Mouse (Mus musculus): ENCODE results near the gene Oit3. TPM values are rescaled to one million over a fixed set of nuclear protein-coding genes. Genes with fewer than 3 reads are reported as not detected.
"Not testable (repeated sequence)": the region's sequence is repeated elsewhere in the genome, so short reads cannot be mapped to it uniquely, and the experiment has no call there.

Gene Oit3
- polyA plus RNA-seq, 1 experiment from 2014 or later, result 1.9 TPM

DNA sequence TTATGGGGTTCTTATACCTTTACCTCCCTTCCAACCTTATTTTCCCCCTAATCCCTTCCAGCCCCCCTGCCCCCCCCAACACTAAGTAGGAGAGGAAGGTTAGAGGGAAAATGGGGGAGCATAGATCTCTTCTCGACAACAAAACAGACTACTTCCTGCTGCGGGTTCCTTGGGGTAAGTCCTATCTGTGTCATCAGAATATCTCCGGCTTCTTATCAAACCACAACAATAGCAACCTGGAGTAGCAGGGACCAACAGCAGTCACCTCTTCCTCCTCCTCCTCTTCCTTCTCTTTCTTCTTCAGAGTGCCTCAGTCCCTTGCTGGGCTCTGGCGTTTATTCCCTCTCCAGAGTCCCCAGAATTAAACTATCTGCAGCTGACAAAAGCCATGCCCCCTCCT, 49.7 kb downstream of the Oit3 start:
- Histone ChIP-seq H3K9ac (ENCODE audit: low read depth, low read length) (no peak overlapping the region), H3K27ac (ENCODE audit: low read depth, low read length) (no peak overlapping the region), H3K36me3 (ENCODE audit: control insufficient read depth, insufficient read depth, low read length) (no peaks in the 10 kb centered on the region), H3K4me2 (replicated peaks; ENCODE audit: low read depth, low read length) (no peak overlapping the region), H3K4me3 (ENCODE audit: low read length) (no peak overlapping the region), H3K27me3 (ENCODE audit: control insufficient read depth, insufficient read depth, low read length) (no peaks in the 10 kb centered on the region), H3K9me3 (ENCODE audit: control insufficient read depth, low read length) (peaks cover 9% of the 10 kb centered on the region), H3K4me1 (ENCODE audit: control insufficient read depth, insufficient read depth, low read length) (no peaks in the 10 kb centered on the region)
- no peak for ATAC-seq (ENCODE audit: low FRiP score, low TSS enrichment)
- 54% methylated on average over 4 of the region's 4 CpGs for WGBS

DNA sequence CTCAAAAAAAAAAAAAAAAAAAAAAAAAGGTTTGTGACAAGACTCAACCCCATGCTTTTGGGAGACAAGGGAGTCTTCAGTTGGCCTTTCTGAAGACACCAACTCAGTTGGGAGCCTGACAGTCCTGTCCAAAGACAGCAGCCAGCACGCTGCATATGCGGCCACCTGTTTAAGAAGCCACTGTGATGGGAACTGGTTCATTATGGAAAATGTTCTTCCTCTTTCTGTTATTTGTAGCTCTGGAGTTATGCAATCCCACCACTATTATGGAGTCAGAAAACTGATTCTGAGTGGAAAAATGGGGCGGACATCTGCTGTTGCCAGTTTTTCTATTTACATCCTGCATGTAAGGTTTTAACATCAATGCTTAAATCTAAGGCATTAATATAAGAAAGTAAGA, 51.9 kb downstream of the Oit3 start:
- no peak for ATAC-seq (ENCODE audit: low FRiP score, low TSS enrichment)

DNA sequence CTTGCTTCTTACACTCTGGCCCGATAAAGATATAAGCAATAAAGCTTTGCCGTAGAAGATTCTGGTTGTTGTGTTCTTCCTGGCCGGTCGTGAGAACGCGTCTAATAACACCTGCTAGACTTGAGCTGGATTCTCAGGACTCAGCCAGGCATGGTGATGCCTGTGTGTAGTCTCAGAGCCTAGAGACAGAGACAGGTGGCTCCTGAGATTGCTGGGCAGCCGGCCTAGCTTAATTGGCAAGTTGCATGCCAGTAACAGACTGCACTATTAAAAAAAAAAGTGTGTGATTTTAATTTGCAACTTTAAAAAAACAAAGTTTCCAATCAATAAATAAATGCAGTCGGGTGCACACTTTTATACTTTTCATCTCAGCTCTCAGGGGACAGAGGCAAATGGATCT, 54.6 kb downstream of the Oit3 start:
- Histone ChIP-seq H3K4me3 (ENCODE audit: low read length) (no peak overlapping the region), H3K27ac (ENCODE audit: low read depth, low read length) (no peak overlapping the region), H3K4me1 (ENCODE audit: control insufficient read depth, insufficient read depth, low read length) (no peaks in the 10 kb centered on the region), H3K36me3 (ENCODE audit: control insufficient read depth, insufficient read depth, low read length) (no peaks in the 10 kb centered on the region), H3K9ac (ENCODE audit: low read depth, low read length) (no peak overlapping the region), H3K27me3 (ENCODE audit: control insufficient read depth, insufficient read depth, low read length) (no peaks in the 10 kb centered on the region), H3K4me2 (replicated peaks; ENCODE audit: low read depth, low read length) (no peak overlapping the region), H3K9me3 (ENCODE audit: control insufficient read depth, low read length) (peaks cover 9% of the 10 kb centered on the region)
- ATAC-seq (ENCODE audit: low FRiP score, low TSS enrichment), result no peak
- WGBS, result 81% methylated on average over 7 of the region's 8 CpGs

More for the DNA sequence above, 51.9 kb downstream of the Oit3 start:
- no peak overlapping the region for H3K27ac ChIP-seq (ENCODE audit: low read depth, low read length)
- H3K4me3 ChIP-seq (ENCODE audit: low read length), result no peak overlapping the region
- peaks cover 9% of the 10 kb centered on the region for H3K9me3 ChIP-seq (ENCODE audit: control insufficient read depth, low read length)
- H3K4me1 ChIP-seq (ENCODE audit: control insufficient read depth, insufficient read depth, low read length), result no peaks in the 10 kb centered on the region
- 98% methylated on average over 3 of the region's 3 CpGs for WGBS
- no peaks in the 10 kb centered on the region for H3K27me3 ChIP-seq (ENCODE audit: control insufficient read depth, insufficient read depth, low read length)
- no peak overlapping the region for H3K4me2 ChIP-seq (replicated peaks; ENCODE audit: low read depth, low read length)
- H3K9ac ChIP-seq (ENCODE audit: low read depth, low read length), result no peak overlapping the region
- H3K36me3 ChIP-seq (ENCODE audit: control insufficient read depth, insufficient read depth, low read length), result no peaks in the 10 kb centered on the region

DNA sequence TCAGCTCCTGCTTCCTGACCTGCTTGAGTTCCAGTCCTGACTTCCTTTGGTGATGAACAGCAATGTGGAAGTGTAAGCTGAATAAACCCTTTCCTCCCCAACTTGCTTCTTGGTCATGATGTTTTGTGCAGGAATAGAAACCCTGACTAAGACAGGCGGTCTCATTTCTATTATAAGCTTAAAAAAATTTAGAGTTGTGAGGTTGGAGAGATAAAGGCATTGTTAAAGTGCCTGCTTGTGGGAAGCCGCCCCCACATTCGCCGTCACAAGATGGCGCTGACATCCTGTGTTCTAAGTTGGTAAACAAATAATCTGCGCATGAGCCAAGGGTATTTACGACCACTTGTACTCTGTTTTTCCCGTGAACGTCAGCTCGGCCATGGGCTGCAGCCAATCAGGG, 60.0 kb downstream of the Oit3 start:
- H3K4me3 ChIP-seq (ENCODE audit: low read length); H3K4me1 ChIP-seq (ENCODE audit: control insufficient read depth, insufficient read depth, low read length); H3K27ac ChIP-seq (ENCODE audit: low read depth, low read length); ATAC-seq (ENCODE audit: low FRiP score, low TSS enrichment); H3K4me2 ChIP-seq (replicated peaks; ENCODE audit: low read depth, low read length); H3K27me3 ChIP-seq (ENCODE audit: control insufficient read depth, insufficient read depth, low read length); H3K9me3 ChIP-seq (ENCODE audit: control insufficient read depth, low read length); H3K9ac ChIP-seq (ENCODE audit: low read depth, low read length); H3K36me3 ChIP-seq (ENCODE audit: control insufficient read depth, insufficient read depth, low read length): not testable (repeated sequence)
- 98% methylated on average over 5 of the region's 10 CpGs for WGBS

DNA sequence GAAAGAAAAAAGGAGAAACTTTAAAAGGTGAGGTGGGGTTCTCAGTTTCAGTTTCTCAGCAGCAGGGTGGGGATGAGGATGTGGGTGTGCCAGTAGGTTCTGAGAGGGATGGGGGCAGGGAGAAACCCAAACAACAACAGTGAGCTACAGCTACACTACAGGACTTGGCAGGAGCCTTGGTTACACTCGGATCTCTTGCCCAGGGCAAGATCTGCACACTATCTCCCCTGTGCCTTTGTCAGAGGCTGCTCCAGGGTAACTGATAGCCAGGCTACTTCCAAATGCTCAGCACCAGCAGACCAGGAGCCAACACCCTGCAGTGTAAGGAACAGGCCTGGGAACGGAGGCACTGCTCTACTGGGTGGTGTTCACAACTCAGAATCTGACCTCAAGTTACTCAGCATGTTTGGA, 61.2 kb downstream of the Oit3 start:
- no peak overlapping the region for H3K9ac ChIP-seq (ENCODE audit: low read depth, low read length)
- ATAC-seq (ENCODE audit: low FRiP score, low TSS enrichment), result no peak
- H3K27me3 ChIP-seq (ENCODE audit: control insufficient read depth, insufficient read depth, low read length), result no peaks in the 10 kb centered on the region
- H3K36me3 ChIP-seq (ENCODE audit: control insufficient read depth, insufficient read depth, low read length), result no peaks in the 10 kb centered on the region
- H3K4me1 ChIP-seq (ENCODE audit: control insufficient read depth, insufficient read depth, low read length), result no peaks in the 10 kb centered on the region
- H3K4me2 ChIP-seq (replicated peaks; ENCODE audit: low read depth, low read length), result no peak overlapping the region
- no peak overlapping the region for H3K27ac ChIP-seq (ENCODE audit: low read depth, low read length)
- WGBS, result 79% methylated on average over 2 of the region's 2 CpGs
- H3K4me3 ChIP-seq (ENCODE audit: low read length), result no peak overlapping the region
- H3K9me3 ChIP-seq (ENCODE audit: control insufficient read depth, low read length), result no peaks in the 10 kb centered on the region

DNA sequence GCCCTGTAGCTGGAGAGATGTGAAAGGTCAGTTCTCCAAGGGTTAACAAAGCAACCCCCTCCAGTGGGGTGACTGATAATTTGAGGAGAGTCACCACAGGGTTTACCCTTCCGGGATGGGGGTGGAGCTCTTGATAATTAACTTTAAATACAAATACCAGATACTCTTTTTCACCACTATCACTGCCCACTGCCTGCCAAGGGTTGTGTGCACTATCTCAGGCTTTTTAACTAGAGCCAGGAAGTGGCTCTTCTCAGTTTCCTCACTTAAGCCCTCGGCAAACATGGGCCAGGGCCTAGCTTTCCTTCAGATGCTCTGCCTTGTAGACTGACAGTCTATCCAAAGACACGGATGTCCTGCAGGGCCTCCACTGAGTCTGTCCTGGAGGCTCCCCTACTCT, 61.7 kb downstream of the Oit3 start:
- H3K27ac ChIP-seq (ENCODE audit: low read depth, low read length), result no peak overlapping the region
- H3K36me3 ChIP-seq (ENCODE audit: control insufficient read depth, insufficient read depth, low read length), result no peaks in the 10 kb centered on the region
- WGBS, result 49% methylated on average over 3 of the region's 3 CpGs
- H3K4me2 ChIP-seq (replicated peaks; ENCODE audit: low read depth, low read length), result no peak overlapping the region
- no peaks in the 10 kb centered on the region for H3K9me3 ChIP-seq (ENCODE audit: control insufficient read depth, low read length)
- ATAC-seq (ENCODE audit: low FRiP score, low TSS enrichment), result no peak
- H3K4me3 ChIP-seq (ENCODE audit: low read length), result no peak overlapping the region
- no peaks in the 10 kb centered on the region for H3K4me1 ChIP-seq (ENCODE audit: control insufficient read depth, insufficient read depth, low read length)
- H3K27me3 ChIP-seq (ENCODE audit: control insufficient read depth, insufficient read depth, low read length), result no peaks in the 10 kb centered on the region
- H3K9ac ChIP-seq (ENCODE audit: low read depth, low read length), result no peak overlapping the region

DNA sequence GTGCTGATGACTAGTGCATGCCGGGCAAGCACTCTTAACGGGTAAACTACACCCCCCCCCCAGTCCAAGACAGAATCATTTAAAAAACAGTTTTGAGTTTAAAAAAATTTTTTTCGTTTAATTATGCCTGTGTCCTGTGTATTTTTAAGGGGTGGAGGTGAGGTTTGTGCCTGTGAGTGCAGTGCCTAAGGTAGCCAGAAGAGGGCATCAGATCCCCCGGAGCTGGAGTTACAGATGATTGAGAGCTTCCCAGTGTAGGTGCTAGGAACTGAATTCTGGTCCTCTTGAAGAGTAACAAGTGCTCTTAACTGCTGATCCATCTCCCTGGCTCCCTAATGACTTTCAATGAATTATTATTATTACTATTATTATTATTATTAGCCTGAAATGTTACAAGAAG, 62.9 kb downstream of the Oit3 start:
- Histone ChIP-seq H3K27me3 (ENCODE audit: control insufficient read depth, insufficient read depth, low read length) (no peaks in the 10 kb centered on the region), H3K4me3 (ENCODE audit: low read length) (no peak overlapping the region), H3K9ac (ENCODE audit: low read depth, low read length) (no peak overlapping the region), H3K27ac (ENCODE audit: low read depth, low read length) (no peak overlapping the region), H3K4me2 (replicated peaks; ENCODE audit: low read depth, low read length) (no peak overlapping the region), H3K36me3 (ENCODE audit: control insufficient read depth, insufficient read depth, low read length) (peaks cover 8% of the 10 kb centered on the region; the same call in 1 of the 2 replicates), H3K9me3 (ENCODE audit: control insufficient read depth, low read length) (no peaks in the 10 kb centered on the region), H3K4me1 (ENCODE audit: control insufficient read depth, insufficient read depth, low read length) (no peaks in the 10 kb centered on the region)
- no peak for ATAC-seq (ENCODE audit: low FRiP score, low TSS enrichment)
- 87% methylated on average over 4 of the region's 4 CpGs for WGBS

DNA sequence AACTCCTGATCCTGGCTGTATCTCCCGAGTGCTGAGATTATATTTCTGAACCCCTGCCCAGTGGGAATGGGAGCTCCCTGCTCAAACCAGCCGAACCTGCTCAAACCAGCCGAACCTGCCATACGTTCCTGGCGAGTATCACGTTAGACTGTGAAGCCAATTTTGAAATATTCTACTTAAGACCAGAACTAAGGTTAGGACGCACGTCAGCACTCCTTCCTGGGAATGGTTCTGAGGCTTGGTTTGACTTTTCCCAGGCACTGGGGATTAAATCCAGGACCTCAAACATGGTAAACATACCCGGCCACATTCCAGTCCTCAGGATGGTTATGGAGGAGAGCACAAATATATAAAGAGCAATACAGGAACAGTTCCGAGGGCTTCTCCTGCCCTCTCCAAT, 63.7 kb downstream of the Oit3 start:
- no peak overlapping the region for H3K27ac ChIP-seq (ENCODE audit: low read depth, low read length)
- H3K27me3 ChIP-seq (ENCODE audit: control insufficient read depth, insufficient read depth, low read length), result no peaks in the 10 kb centered on the region
- H3K4me3 ChIP-seq (ENCODE audit: low read length), result no peak overlapping the region
- no peak for ATAC-seq (ENCODE audit: low FRiP score, low TSS enrichment)
- H3K36me3 ChIP-seq (ENCODE audit: control insufficient read depth, insufficient read depth, low read length), result peaks cover 15% of the 10 kb centered on the region; the same call in 1 of the 2 replicates
- H3K9ac ChIP-seq (ENCODE audit: low read depth, low read length), result no peak overlapping the region
- H3K4me1 ChIP-seq (ENCODE audit: control insufficient read depth, insufficient read depth, low read length), result no peaks in the 10 kb centered on the region
- H3K9me3 ChIP-seq (ENCODE audit: control insufficient read depth, low read length), result no peaks in the 10 kb centered on the region
- no peak overlapping the region for H3K4me2 ChIP-seq (replicated peaks; ENCODE audit: low read depth, low read length)
- WGBS, result 88% methylated on average over 10 of the region's 10 CpGs

All from kidney, embryonic 14.5 days (tissue).